Mouse (Mus musculus) frontal cortex, postnatal 10 days (tissue): ENCODE measurements around the gene Unc93a.
"Not testable (repeated sequence)": the region's sequence is repeated elsewhere in the genome, so short reads cannot be mapped to it uniquely, and the experiment has no call there.

Experiments used
- DNase-seq, 2 experiments: peaks; one replicate each; pipeline ENCODE4 v3.0.0; 2022; ENCODE audit warnings: low spot score in 2 of 2, mixed read lengths in 1 of 2

The Unc93a gene

GRCm38 (mm10) chr17:13131710-13132109 lies at the start of gene Unc93a:
TSS of gene Unc93a (minus strand) at chr17:13131810.
- DNase-seq = not testable (repeated sequence)

GRCm38 (mm10) chr17:13180491-13180890 lies 48.9 kb upstream of the Unc93a start:
- DNase-seq = not testable (repeated sequence)

- not testable (repeated sequence) for DNase-seq
Observed at GRCm38 (mm10) chr17:13179021-13179420, 47.4 kb upstream of the Unc93a start.

GRCm38 (mm10) chr17:13177796-13178195 lies 46.2 kb upstream of the Unc93a start:
- DNase-seq = not testable (repeated sequence)

- DNase-seq = not testable (repeated sequence)
Observed at GRCm38 (mm10) chr17:13175609-13176008, 44.0 kb upstream of the Unc93a start.

- not testable (repeated sequence) for DNase-seq
Observed at GRCm38 (mm10) chr17:13174029-13174428, 42.4 kb upstream of the Unc93a start.

GRCm38 (mm10) chr17:13173578-13173977 lies 42.0 kb upstream of the Unc93a start:
- not testable (repeated sequence) for DNase-seq

DNA sequence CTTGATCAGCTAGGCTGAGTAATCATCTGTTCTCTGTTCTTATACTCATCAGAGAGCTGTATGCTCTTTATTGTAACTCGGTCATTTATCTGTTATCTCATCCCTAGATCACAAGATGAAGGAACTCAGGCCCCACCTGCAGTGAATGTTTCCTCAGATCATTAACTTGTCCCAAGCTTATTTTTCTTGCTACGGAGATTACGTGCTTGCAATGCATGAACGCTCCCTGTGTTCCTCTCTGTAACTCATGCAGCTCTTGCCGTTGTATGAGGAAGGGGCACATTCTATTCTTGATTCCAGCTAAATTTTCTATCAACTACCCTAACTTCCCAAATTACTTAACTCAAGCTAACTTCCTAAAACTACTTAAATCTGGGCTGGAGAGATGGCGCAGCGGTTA lies 14.5 kb upstream of the Unc93a start:
- DNase-seq = not testable (repeated sequence)

- DNase-seq = not testable (repeated sequence)
Observed at GRCm38 (mm10) chr17:13144580-13145215, 13.1 kb upstream of the Unc93a start.

GRCm38 (mm10) chr17:13142665-13143064 lies 11.1 kb upstream of the Unc93a start:
- not testable (repeated sequence) for DNase-seq

DNA sequence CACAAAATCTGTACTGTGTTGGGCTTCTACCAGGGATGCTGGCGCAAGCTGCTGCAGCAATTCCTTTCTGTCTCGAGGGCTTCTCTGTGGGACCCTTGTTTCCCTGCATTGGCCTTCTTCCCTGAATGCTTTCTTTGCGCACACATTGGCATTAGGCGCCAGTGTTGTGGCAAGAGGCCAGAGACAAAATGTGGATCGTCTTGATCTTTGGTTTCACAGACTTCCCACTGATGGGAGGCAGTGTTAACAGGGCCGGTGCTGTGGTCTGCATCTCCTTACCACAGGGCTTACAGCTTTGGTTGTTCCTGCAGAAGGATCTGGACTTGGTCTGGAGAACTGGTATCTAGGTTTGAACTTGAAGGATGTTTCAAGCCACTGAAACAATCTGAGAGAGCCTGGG lies 3.7 kb upstream of the Unc93a start:
- DNase-seq = peak; percentile 25 to 36

DNA sequence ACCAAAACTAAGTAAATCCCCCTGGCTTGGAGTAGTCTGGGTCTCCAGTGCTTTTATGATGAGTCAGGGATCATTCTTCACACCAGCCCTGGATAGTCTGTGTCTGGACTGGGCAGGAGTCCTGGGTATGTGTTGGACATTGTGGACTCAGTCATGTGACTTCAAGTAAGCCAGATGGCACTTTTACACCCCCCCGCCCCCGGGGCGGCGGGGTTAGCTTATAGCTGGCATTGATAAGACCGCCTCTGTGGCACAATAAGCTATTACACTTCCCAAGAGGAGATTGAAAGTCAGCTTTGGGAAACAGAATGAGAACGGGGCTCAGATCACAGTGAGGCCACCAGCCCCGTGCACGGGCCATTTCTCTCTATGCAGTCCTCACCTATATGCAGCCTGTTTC lies 742 bp upstream of the Unc93a start:
- not testable (repeated sequence) for DNase-seq

GRCm38 (mm10) chr17:13129737-13130465 lies 1.7 kb downstream of the Unc93a start:
- DNase-seq = not testable (repeated sequence)

- DNase-seq = not testable (repeated sequence)
Observed at GRCm38 (mm10) chr17:13129324-13129723, 2.3 kb downstream of the Unc93a start.

- not testable (repeated sequence) for DNase-seq
Observed at GRCm38 (mm10) chr17:13124241-13124640, 7.4 kb downstream of the Unc93a start.

DNA sequence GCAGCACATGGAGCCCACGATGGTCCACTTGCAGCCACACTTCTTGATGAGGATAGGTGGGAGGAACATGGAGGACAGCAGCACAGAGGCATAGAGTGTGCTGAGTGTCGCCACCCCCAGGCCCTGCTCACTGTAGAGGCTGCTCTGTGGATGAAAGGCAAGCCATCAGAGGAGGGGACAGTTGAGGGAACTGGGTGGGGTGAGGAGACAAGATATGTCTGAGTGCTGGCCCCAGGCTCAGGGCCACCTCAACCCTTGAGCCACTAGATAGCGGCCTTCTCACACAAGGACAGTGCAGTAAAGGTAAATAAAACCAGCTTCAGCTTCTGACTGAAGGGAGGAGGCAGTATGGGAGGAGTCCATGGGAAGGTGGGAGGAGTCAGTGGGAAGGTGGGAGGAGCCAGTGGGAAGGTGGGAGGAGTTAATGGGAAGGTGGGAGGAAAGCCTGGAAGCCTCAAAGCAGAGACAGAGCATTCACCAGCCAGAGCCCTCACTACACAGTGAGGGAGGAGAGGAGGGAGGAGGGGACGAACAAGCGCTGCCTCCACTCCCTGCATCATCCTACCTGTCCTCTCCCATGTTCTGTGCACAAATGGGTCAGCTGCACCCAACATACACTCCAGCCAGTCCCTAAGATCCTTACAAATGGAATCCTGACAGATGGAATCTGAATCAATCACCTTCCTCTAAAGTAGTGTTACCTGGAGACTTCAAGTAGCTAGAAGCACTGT lies 8.1 kb downstream of the Unc93a start:
- not testable (repeated sequence) for DNase-seq

- DNase-seq = not testable (repeated sequence)
Observed at GRCm38 (mm10) chr17:13112504-13113291, 18.9 kb downstream of the Unc93a start.

- DNase-seq = peak; percentile 21 to 39
Observed at GRCm38 (mm10) chr17:13106563-13106962, 25.0 kb downstream of the Unc93a start.

DNA sequence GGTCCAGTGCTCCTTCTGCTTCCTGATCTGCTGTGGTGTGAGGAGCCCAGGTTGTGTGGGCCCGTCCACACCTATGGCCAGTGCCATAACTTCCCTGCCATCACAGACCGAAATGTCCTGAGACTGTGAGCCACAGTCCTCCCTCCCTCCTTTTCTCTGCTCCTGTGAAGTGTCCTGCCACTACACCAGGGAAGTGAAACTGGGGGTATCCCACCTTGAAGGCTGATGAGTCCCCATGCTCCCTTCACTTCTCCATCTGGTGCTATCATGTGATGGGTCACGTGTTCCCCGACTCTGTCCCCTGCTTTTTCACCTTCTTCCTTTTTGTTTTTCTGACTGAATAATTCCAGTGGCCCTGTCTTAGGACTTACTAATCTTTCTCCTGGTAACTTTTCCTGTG lies 38.6 kb downstream of the Unc93a start:
- DNase-seq = not testable (repeated sequence)

DNA sequence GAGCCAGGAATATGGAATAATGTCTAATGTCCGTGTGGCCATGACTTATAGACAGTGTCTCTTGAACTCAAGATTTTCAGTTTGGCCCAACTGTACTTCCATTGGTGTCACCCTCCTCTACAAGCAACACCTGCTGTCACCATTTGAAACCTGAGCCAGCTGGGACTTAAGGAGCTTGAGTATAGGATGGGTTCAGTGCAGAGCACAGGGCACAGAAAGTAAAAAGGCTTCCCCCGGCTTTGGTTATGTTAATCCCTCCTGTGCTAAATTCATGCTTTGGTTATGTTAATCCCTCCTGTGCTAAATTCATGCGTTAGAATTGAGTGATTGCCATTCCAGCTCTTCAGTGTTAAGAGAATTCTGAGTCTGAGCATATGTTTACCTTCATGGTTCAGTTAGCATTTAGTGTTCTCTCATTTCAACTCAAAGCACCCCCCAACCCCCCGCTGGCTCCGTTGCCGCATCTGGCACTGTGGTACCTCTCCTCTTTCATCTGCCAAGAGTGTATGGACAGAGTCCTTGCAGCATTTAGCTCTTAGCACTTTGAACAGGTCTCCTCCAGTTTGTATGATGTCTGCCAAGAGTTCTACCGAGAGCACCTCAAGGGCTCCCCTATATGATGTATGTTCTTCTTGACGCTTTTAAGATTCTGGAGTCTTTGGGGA lies 39.4 kb downstream of the Unc93a start:
- DNase-seq = not testable (repeated sequence)

- not testable (repeated sequence) for DNase-seq
Observed at GRCm38 (mm10) chr17:13091510-13091909, 40.1 kb downstream of the Unc93a start.
